17 mouse cellular contexts compared by ENCODE assay signal in the genomic region with DNA sequence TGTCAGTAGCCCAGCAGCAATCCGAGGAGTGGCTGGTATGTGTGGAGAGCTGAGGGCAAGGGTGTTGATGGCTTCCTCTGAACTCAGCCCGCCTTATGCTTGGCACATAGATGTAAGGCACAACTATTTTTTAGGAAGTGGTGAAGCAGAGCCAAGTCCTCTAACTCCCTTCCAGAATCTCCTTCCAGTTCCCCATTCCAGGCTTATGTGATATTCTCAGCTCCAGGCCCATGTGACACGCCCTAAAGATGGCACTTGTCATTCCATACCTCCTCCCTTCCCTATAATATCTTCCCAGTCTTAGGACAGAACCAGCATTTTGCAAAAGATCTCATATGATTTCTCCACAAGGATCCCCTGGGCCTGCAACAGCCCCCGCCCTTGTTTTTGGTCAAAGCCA.
"Had no signal": no experiment of that assay in that cellular context is flagged by ENCODE, and none has a peak within 500 bp of the region (broad histone marks: within the 10 kb centered on the region; RNA-seq: fewer than 3 reads in every experiment).

No protein-coding gene starts in this region.

- DNase-seq: lung, adult 2 months; lung, postnatal 14 days; lung, postnatal 36 days; right cerebral cortex, postnatal 14 days; thymus, adult 18-20 months; thymus, postnatal 14 days; thymus, postnatal 36 days had no signal

- H3K36me3 ChIP-seq: lung, embryonic 15.5 days; midbrain, embryonic 13.5 days; midbrain, embryonic 15.5 days; neural tube, embryonic 12.5 days; stomach, embryonic 15.5 days had no signal

- H3K4me3 ChIP-seq: lung, embryonic 15.5 days; megakaryocyte, embryonic 14.5 days; midbrain, embryonic 13.5 days; midbrain, embryonic 15.5 days; neural tube, embryonic 12.5 days; stomach, embryonic 15.5 days had no signal

- H3K27me3 ChIP-seq: lung, embryonic 15.5 days; megakaryocyte, embryonic 14.5 days; midbrain, embryonic 15.5 days; neural tube, embryonic 12.5 days; stomach, embryonic 15.5 days had no signal

- H3K27ac ChIP-seq: lung, embryonic 15.5 days; macrophage; midbrain, embryonic 13.5 days; midbrain, embryonic 15.5 days; neural tube, embryonic 12.5 days; stomach, embryonic 15.5 days; stomach, postnatal 0 days had no signal

- H3K9ac ChIP-seq: lung, embryonic 15.5 days; midbrain, embryonic 13.5 days; midbrain, embryonic 15.5 days; neural tube, embryonic 12.5 days; stomach, embryonic 15.5 days had no signal

- H3K4me1 ChIP-seq: lung, embryonic 15.5 days; megakaryocyte, embryonic 14.5 days; midbrain, embryonic 15.5 days; neural tube, embryonic 12.5 days; stomach, embryonic 15.5 days had no signal

- ATAC-seq: lung, postnatal 0 days; midbrain, embryonic 13.5 days; midbrain, embryonic 15.5 days had no signal

- H3K4me2 ChIP-seq: lung, embryonic 15.5 days; midbrain, embryonic 11.5 days; midbrain, embryonic 13.5 days; midbrain, embryonic 15.5 days; neural tube, embryonic 12.5 days; stomach, embryonic 15.5 days had no signal

- H3K9me3 ChIP-seq: lung, embryonic 15.5 days; midbrain, embryonic 15.5 days; neural tube, embryonic 12.5 days; stomach, embryonic 15.5 days had no signal
